Mouse (Mus musculus) frontal cortex, postnatal 25 days (tissue): ENCODE data around the gene Ubtd2.

ENCODE experiments used
- DNase-seq, 2 experiments: peaks; one replicate each; pipeline ENCODE4 v3.0.0; 2022; ENCODE audit warnings: low spot score in 2 of 2

Ubtd2 gene

DNA sequence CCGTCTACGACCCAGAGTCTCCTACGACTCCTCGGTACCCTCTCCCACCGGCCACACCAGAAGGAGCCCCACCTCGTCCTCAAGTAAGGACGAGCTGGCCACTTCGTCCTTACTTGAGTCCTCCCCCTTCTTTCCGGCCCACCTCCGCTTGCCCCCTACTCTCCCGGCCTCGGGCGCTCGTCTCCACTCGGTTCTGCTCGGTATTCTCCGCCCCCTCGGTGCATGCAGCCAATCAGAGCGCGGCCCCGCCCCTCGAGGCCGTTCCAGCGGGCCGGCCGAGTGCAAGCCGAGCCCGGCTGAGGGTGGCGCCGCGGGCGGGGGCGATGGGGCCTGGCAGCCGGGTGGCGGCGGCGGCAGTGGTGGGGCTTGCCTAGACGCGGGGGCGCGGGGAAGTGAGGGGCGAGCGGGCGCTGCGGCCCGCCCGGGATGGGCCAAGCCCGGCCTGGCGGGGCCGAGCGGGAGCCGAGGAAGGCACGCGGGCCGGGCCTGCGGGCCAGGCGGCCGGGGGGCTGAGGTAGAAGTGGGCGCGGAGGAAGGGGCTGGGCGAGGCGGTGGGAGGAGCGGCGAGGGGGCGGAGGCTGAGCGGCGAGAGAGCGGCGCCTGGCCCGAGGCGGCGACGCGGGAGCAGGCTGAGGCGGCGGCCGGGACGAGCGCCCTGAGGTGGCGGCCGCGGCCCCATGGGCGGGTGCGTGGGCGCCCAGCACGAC lies at the start of gene Ubtd2:
Gene Ubtd2, plus strand, starts transcription at position 571 of the 707 bp plus-strand sequence.
- peak; percentile 92 to 94 for DNase-seq

DNA sequence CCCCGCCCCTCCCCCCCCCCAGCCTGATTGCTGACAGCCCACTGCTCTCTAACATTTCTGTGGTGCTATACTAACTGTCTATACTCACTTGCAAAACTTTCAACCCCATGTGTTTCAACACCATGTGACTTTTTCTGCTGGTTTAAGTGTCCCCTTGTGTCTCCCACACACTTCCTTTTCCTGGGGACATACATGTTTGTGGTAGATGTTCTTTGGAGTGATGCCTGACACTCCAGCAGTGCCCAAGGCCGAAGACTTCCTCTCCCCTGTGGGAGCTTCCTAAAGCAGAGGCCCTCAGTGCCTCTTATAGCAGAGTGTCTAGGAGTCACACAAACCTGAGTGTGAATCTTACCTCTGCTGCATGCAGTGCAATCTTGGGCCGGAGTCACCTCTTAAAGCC lies 47.3 kb upstream of the Ubtd2 start:
- no peak for DNase-seq

DNA sequence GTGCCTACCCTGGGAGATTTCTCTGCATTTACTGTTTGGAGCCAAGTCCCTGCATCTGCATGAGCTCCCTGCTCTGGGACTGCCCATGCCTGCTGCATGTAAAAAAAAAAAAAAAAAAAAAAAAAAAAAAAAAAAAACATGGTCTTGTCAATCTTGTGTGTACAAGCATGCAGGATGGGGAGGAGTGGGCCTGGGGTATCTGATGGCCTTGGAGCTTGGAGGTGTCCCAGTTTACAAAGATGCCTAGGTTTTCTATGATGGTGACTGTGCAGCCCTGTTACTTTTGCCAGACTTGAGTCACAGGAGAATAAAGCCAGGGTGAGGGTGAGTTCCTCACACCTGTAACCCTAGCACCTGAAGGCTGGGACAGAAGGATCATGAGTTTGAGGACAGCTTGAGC lies 46.1 kb upstream of the Ubtd2 start:
- DNase-seq = no peak

DNA sequence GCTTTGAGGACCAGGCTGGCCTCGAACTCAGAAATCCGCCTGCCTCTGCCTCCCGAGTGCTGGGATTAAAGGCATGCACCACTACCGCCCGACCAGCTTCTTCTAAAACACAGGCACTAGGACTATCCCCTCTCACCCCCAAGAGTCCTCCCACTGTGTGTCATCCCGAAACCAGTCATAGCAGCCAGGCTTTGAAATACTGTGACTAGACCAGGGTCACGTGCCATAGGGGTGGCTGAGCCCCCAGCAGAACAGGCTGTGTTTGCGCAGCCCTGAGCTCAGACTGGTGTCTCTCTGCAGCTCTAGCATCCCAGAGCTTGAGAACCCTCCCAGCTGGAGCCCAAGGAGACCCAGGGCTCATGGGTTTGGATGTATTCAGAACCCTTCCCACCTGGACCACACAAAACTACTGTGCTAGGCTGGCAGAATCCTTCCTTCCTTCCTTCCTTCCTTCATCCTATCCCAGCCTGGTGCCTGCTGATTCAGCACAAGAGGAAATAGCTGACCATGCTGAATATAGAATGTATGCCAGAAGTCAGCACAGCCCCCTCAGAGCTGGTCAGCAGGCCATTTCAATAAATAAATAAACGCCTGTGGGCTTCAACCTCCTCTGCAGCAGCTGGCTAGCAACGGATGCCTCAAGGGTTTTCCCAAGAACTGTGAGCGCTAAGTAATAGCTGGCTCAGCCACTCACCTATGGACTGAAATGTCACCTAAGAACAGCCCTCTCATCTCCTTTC lies 45.2 kb upstream of the Ubtd2 start:
- no peak for DNase-seq

DNA sequence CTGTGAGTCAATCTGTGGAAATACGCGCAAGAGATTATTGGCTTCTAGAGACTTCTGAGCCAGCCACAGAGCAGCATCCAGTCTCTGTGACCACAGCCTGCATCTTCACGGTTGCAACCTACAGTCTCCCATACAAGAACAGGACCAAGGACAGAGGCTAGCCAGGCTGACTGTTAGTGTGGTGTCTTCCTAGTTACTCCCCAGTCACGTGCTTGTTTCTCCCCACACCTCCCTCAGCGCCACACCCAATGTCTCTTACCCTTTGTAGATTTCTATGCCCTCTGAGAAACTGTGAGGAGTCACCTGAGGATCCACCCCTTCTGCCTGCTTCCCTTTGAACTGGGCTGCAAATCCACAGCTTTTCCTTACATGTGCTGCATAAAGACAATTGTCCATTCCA lies 35.2 kb upstream of the Ubtd2 start:
- no peak for DNase-seq

DNA sequence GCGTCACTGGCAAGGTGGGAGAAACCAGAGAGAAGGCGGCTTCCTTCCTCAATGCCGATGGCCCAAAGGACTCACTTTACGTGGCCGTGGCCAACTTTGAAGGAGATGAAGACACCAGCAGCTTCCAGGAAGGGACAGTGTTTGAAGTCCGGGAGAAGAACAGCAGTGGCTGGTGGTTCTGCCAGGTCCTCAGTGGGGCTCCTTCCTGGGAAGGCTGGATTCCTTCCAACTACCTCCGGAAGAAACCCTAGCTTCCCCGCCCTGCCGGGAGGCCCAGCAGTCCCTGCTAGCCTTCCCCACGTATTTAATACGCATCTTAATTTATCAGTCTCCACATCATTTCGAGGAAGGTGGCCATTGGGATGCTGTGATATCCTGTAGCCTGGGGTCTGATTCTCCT lies 31.9 kb upstream of the Ubtd2 start:
- DNase-seq = no peak

DNA sequence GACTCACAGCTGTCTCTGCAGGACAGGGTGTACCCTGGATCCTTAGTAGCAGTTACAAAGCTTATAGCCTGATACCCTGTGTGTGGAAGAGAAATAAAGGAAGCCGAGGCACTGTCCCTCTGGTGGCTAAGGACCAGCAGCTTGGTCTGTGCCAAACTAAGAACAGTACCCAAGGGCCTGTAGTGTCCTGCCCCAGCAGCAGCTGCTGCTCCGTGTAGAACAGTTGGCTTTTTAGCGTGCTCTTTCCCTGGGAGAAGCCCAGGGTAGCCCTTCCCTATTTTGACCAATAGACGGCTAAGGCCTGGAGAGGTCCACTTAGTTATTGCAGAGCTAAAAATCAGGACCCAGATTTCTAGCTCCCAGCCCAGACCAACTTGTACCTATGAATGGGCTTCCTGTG lies 30.6 kb upstream of the Ubtd2 start:
- DNase-seq = no peak

DNA sequence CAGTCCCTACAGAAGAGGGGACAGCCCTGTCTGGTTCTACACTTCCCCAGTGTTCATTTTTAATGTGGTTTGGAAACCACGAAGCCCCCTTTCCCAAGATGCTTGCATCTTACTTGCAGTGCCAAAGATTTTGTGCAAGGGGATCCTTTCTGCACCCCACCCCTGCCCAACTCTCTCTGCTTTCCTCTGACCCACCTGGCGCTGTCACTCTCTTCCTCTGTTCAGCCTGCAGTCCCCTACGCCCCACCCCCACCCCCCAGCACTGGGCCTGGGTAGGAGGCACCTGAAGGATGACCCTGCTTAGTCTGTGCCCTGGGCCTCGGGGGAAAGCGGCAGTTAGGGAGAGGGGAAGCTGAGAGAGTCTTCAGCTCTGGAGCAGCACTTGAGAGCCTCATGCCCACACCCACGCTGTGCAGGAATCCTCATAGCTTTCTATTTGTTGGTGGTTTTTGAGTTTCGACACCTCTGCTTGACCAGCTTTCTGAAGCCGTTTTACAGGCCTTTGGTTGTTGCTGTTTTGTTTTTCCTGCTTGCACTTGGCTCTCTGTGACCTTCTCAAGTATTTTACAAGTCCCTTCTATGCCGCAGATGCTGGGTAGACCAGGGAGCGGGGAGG lies 30.0 kb upstream of the Ubtd2 start:
- no peak for DNase-seq

DNA sequence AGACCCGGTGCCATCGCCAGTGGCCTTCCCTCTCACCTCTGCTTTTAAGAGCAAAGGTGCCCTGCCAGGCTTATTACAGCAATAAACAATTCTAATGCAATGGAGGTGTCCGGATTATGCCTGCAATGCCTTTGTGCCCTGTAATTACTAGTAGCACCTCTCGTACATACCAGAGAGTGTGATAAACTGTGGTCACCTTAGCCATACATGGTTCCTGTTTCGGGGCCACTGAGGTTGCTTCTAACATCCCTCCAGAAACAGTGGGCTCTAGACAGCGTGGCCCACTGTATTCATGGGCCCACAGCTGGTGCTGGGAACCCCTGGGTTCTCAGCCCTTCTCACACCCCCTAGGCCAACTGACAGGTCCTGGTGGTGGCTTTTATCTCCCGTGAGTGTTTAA lies 27.6 kb upstream of the Ubtd2 start:
- no peak for DNase-seq

DNA sequence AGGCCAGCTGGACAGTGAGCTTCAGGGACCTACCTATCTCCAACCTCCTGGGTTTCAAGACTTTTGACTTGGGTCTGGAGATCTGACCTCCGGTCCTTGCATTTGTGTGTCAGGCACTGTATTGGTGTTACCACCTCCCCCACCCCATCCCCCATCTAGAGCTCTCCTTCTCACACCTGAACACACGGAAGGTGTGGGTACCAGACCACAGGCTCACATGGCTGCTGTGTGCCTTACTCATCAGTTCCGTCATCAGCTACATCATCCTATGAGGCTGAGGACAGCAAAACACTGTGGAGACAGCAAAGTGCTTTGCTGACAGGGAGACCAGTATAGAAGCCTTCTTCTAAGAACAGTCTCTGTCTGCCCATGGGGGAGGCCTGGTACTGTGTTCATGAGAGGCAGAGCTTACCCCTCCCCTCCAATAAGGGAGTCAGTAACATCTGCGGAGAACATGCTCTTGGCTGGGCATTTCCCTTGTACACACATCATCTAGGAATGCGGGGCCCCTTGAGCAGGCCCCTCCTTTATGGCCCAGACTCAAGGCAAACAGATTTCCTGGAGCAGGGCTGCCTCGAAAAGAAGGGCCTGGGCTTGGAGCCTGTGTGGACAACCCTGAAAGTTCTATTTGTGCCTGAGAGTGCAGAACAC lies 19.6 kb upstream of the Ubtd2 start:
- no peak for DNase-seq

DNA sequence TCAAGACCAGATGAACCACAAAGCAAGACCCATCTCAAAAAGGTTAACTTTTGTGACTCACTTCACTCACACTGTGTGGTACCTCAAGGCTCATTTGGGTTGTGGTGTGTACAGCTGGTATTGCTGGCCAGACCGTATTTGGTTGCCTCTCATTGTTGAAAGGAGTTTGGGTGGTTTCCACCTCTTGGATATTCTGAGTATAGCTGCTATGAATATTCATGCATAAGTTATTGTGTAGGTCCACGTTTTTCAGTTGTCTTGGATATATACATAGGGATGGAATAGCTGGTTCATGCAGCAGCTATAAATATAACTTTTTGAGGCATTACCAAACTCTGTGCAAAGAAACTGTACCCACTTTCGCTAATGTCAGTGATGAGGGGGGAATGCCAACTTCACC lies 12.6 kb upstream of the Ubtd2 start:
- DNase-seq = no peak

DNA sequence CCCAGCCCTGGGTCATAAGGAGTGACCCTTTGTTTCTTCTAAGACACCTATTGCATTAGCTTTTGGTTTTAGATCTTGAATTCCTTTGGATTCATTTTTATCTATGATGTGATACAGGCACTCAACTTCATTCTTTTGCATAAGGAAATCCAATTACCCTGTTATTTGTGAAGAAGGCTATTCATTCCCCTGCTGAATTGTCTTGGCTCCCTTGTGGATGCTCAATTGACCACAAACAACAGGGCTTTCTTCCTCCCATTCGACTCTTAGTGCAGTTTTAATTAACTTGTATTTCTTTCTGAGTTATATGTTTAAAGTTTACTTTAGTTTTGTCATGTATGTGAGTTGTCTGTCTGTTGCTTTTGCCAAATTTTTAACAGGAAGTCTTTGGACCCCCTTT lies 10.9 kb upstream of the Ubtd2 start:
- DNase-seq = no peak

DNA sequence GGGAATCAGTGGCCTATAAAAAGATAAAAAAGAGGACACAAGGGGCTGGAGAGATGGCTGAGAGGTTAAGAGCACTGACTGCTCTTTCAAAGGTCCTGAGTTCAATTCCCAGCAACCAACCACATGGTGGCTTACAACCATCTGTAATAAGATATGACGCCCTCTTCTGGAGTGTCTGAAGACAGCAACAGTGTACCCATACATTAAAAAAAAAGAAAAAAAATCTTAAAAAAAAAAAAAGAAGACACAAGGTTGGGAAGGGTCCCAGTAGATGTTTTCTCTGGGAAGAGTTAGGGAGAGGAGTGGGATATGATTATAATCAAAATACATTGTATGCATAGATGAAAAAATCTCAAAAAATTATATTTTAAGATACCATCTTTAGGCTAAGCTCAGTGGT lies 10.0 kb upstream of the Ubtd2 start:
- no peak for DNase-seq

DNA sequence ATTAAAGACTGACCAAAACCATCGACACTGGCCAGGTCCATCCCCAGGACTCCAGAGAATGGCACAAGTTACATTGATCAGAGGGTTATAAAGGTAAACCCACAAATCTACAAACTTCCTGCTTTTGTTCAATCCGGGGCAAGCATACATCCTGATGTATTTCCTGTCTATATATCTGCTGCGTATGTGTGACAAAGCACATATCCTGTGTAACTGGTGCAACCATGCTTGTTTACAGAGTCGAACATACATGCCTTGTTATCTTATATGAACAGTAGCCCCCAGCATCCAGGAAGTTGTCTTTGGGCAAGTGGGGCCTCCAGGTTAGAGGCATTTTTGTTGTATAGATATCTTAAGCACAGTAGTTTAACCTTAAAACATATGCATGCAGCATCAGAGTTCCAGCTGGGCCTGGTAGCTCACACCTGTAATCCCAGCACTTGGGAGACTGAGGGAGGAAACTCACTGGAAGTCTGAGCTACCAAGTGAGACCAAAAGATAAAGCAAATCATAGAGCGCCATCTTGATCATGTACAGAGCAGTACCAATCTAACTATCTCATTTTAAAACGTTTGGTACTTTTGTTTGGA lies 9.4 kb upstream of the Ubtd2 start:
- no peak for DNase-seq

DNA sequence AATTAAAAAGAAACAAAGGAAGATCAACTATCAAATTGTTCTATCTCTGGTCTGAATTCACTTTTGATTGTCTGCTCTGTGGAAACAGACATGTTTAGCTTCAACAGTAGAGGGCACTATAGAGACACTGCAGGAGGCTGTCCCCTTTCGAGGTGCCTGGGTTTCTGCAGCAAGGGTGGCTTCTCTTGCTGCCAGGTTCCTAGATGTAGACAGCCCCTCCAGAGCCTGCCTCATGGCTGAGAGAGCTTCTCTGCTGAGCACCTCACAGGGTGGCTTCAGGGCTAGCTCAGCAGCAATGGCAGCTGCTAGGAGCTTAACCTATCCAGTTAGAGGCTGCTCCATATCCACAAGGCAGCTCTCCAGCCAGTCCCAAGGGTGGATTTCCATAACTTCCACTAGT lies 5.0 kb upstream of the Ubtd2 start:
- DNase-seq = no peak

DNA sequence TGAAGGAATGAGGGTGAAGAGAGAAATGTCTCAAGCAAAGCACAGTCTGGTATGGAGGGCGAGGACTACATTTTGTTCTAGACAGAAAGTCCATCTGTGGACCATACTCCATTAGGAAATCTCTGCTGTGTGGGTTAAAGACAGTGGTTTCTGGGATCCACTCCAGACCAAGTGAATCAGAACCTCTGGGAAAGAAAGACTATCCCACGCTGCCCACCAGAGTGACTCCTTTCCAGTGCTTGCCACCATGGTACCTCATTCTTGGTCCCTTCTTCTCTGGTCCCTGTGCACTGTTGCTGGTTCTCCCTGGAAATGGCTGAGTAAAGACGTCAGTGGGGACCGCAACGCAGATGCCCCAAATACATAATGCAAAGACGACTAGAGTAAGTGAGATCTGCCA lies 3.9 kb upstream of the Ubtd2 start:
- DNase-seq = no peak

DNA sequence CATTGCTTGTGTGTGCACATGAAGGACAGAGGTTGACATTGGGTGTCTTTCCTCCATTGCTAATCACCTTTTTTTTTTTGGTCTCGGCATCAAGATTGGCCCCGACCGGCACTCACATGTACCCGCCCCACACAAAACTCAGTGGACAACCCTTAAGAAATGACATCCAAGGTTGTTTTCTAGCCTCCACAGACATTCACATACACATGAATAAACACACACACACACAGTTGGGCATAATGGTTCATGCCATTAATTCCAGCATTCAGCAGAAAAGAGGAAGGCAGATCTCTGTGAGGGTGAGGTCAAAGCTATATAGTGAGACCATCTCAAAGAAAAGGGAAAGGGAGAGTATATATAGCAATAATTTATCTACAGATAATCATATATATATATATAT lies 2.4 kb upstream of the Ubtd2 start:
- DNase-seq = no peak

DNA sequence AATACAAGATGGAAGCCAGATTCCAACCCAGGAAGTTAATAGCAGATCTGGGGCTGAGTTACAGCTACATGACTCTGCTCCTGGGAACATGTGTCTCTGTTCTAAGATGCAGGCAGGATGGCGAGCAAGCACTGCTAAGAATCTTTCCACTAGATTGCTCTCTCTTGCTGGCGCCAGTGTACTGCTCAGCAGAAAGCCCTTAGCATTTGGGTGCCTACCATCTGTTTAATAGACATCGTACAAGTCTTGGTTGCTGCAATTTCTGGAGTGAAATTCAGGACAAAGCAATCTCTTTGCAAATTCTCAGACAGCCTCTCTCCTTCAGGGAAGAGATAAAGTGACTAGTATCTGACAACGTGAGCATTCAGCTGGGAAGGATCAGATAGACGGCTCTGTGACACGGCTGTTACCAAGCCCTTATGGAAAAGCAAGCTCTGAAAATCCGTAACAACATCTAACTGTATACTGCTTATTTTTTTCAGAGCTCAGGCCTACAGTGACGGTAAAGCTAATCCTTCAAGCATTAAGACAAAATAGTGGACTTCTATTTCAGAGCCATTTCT lies 1.7 kb upstream of the Ubtd2 start:
- DNase-seq = no peak

DNA sequence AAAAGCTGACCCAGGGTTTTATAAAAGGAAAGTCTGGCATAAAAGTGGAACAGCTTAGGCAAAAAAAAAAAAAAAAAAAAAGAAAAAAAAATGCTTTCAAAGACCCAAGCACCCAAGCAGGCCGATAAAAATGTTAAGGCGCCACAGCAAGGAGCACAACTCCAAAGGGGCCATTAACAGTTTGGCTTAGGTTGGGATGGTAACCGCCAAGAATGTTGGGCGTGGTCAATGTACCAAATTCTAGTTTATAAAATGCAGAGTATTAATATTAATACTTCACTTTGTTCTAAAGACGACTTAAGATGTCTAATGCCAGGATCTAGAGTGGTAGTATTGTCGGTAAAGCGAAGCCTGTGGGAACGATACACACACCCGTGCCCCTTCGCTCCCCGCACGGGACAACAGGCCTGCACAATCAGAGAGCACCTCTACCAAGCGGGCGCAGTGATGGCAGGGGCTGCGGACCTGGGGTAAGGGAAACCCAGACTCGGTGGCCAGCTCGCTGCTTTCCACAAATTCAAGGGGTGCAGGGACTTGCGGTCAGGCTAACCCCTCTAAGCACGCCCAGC lies 855 bp upstream of the Ubtd2 start:
- DNase-seq = no peak

DNA sequence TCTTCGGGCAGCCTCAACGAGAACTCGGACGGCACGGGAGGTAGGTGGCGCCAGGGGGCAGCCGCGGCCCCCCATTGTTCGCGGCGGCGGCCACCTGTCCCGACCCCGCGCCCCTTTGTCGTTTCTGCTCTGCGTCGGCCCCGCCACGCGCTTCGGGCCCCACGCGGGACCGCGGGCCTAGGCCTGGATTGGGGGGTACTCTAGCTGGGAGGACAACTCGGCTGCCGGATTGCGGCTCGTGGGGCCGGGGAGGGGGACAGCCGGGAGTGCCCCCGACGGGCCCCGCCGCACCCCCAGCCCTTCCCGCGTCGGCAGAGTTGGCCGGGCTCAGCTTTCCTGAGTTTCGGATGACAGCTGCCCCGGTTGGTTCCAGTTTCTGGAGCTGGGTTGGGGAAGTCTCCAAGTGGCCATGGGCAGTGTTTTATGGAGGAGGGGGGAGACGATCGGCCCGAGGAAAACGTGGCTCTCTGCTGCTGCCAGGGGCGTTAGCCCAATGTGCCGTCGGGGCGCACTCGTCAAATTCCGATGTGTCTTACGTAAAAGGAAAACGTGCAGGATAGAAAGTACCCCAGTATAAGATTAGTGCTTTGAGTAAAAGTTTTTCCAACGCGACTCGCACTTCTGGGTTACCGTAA lies 454 bp downstream of the Ubtd2 start:
- DNase-seq = peak in 1 of 2 experiments; percentile 4

DNA sequence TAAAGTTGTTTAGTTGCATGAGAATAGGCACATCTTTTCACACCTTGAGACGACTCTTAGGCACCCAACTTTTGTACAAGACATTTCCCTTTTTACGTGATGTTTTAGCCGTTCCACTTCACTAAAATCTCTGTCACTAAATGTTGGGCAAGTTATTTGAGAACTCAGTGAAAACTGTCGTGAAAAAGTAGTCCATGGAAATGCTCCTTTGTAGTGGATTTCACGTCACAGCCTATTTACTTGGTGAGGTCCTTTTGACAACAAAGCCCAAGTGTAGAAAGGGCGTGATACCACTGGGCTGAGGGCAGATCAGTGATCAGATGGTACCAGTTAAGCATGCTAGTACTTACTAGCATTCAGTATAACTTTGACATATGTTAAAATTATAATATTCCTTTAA lies 1.2 kb downstream of the Ubtd2 start:
- DNase-seq = no peak
